Mouse (Mus musculus) thymus, adult 2 months (tissue): ENCODE data around the gene Dcaf1.

ENCODE experiments used
- CTCF ChIP-seq: fragments of 200-500 bp; IDR thresholded peaks from 2 replicates; pipeline ENCODE4 v1.5.1; 2012; ENCODE audit warnings: mild to moderate bottlenecking, control low read depth, low read length, moderate library complexity, borderline replicate concordance; ENCODE audit not compliant: control insufficient read depth, poor library complexity, insufficient read depth; ENCODE audit errors: extremely low read depth
- POLR2A ChIP-seq: fragments of 200-500 bp; IDR thresholded peaks from 2 replicates; pipeline ENCODE4 v1.6.1; 2012; ENCODE audit warnings: mild to moderate bottlenecking, low read length, control low read depth, moderate library complexity; ENCODE audit not compliant: control insufficient read depth, poor library complexity, insufficient read depth; ENCODE audit errors: extremely low read depth

- TF ChIP-seq CTCF, result no peak
- no peak for TF ChIP-seq POLR2A
These were observed 84.9 kb downstream of the Dcaf1 start for GRCm38 (mm10) chr9:106906597-106906996.
